ENCODE assay signal across 8 mouse cellular contexts in the genomic region with DNA sequence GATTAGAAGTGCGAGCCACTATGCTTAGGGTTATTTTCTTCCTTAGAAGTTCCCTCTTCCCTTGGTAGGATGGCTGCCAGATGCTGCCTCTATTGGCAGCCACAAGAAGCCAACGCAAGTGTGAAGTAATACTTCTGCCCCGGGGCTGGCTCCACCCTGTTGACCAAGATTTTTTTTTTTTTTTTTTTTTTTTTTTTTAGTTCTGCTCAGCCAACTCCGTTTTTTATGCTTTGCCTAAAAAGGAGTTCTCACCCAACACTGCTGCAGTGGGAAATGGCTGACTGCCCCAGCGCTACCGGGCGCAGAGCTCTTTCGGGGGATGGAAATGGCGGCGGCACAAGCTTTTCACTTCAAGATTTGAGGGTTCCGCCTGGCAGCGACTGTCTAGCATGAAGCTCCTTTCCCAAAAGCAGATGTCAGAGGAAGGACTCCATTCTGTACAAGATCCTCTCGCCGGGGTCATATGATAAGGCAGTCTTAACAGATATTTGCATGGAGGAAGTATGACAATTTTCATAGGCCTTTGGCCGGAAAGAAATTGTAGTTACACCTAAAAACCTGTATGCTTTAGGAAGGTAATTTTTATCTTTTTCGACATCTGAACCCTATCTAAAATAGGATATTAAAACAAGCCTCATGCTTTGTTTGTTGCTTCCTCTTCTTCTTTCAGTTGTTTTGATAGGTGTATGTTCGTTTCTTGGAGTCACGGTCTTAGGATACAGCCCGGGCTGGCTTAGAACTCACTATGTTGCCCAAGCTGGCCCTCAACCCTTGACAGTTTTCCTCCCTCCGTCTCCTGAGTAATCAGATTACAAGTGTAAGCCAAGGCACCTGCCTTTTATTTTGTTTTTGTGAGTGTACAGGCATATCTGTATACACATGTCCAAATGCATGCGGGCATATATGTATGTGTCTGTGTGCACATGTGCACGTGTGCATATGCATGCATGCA. TPM values are rescaled to one million over a fixed set of nuclear protein-coding genes. Genes with fewer than 3 reads are reported as not detected.
DNase-seq lines count a peak whose midpoint lies in the region; ATAC-seq and TF ChIP-seq lines count a peak whose summit lies in the region.

No protein-coding gene starts in this region.

- H3K4me1 ChIP-seq in liver, postnatal 0 days (ENCODE audit: insufficient read depth), result peaks cover 34% of the 10 kb centered on the region
- H3K4me1 ChIP-seq in hindbrain, postnatal 0 days (ENCODE audit: insufficient read depth, low read length), result no peaks in the 10 kb centered on the region

- TF ChIP-seq CTCF in brain, embryonic 14.5 days (IDR thresholded peaks at IDR 0.05; ENCODE audit: borderline replicate concordance, extremely low read depth, insufficient read depth, insufficient read length), result no peak
- peak; percentile 39 for TF ChIP-seq CTCF in liver, postnatal 0 days (IDR thresholded peaks at IDR 0.05; ENCODE audit: low read depth)
- TF ChIP-seq CTCF in hindbrain, postnatal 0 days (IDR thresholded peaks at IDR 0.05; ENCODE audit: low read depth), result no peak

- H3K4me3 ChIP-seq in liver, postnatal 0 days (ENCODE audit: low read depth, low read length), result peak overlapping the region; percentile 25
- no peak overlapping the region for H3K4me3 ChIP-seq in hindbrain, postnatal 0 days (ENCODE audit: low read length)

- 47% methylated on average over 22 of the region's 22 CpGs for WGBS in liver, postnatal 0 days (ENCODE audit: insufficient replicate concordance)
- WGBS in hindbrain, postnatal 0 days, result 86% methylated on average over 22 of the region's 22 CpGs

- no peaks in the 10 kb centered on the region for H3K9me3 ChIP-seq in liver, postnatal 0 days (ENCODE audit: low read length)
- H3K9me3 ChIP-seq in hindbrain, postnatal 0 days (ENCODE audit: low read length), result no peaks in the 10 kb centered on the region

- TF ChIP-seq EP300 in liver, postnatal 0 days (IDR thresholded peaks at IDR 0.05; ENCODE audit: low read depth), result 0 out of 2 replicates have a peak, but pooled peaks have one; percentile 7

- DNase-seq in lung, adult 18-20 months, result peak; percentile 25 to 40
- DNase-seq in lung, postnatal 25 days (ENCODE audit: low spot score), result no peak
- peak; percentile 23 for DNase-seq in brain, embryonic 14.5 days (ENCODE audit: low read depth)
- DNase-seq in liver, postnatal 0 days, result peak; percentile 52
- DNase-seq in spleen, adult 18-20 months, result peak; percentile 69 to 74
- DNase-seq in urinary bladder, postnatal 4 days (ENCODE audit: low spot score in 2 of 2), result no peak
- DNase-seq in hindbrain, postnatal 0 days (ENCODE audit: low spot score), result no peak
- DNase-seq in cerebellum, adult 11 months, result no peak

- H3K9ac ChIP-seq in liver, postnatal 0 days (replicated peaks), result 0 out of 2 replicates have a peak overlapping the region, but pooled peaks have one; percentile 13
- H3K9ac ChIP-seq in hindbrain, postnatal 0 days (replicated peaks; ENCODE audit: low read length), result no peak overlapping the region

- no peak for TF ChIP-seq POLR2A in brain, embryonic 14.5 days (IDR thresholded peaks at IDR 0.05; ENCODE audit: borderline replicate concordance, extremely low read depth, insufficient read depth, insufficient read length, poor library complexity, severe bottlenecking)

- no peaks in the 10 kb centered on the region for H3K27me3 ChIP-seq in liver, postnatal 0 days (ENCODE audit: insufficient read depth, low read length)
- H3K27me3 ChIP-seq in hindbrain, postnatal 0 days (ENCODE audit: insufficient read depth, low read length), result no peaks in the 10 kb centered on the region

- H3K27ac ChIP-seq in liver, postnatal 0 days (ENCODE audit: low read depth), result peak overlapping the region; percentile 82
- no peak overlapping the region for H3K27ac ChIP-seq in hindbrain, postnatal 0 days

- H3K36me3 ChIP-seq in liver, postnatal 0 days (replicated peaks; ENCODE audit: insufficient read depth, low read length), result no peaks in the 10 kb centered on the region
- no peaks in the 10 kb centered on the region for H3K36me3 ChIP-seq in hindbrain, postnatal 0 days (ENCODE audit: insufficient read depth, low read length)

- H3K4me2 ChIP-seq in liver, postnatal 0 days (ENCODE audit: low read depth, low read length), result peak overlapping the region; percentile 23
- no peak overlapping the region for H3K4me2 ChIP-seq in hindbrain, postnatal 0 days (ENCODE audit: low read depth, low read length)

- ATAC-seq in liver, postnatal 0 days, result peak; percentile 4; the same call in 1 of the 2 replicates
- ATAC-seq in hindbrain, postnatal 0 days, result no peak

RNA-seq across cellular contexts. Expression of gene Exoc6, which starts 54.6 kb away (rescaled TPM):
- polyA plus RNA-seq in brain, embryonic 14.5 days (2012; rRNA removed), result 11.2 and 11.9 TPM in 2 replicates
- polyA plus RNA-seq in liver, postnatal 0 days (2015; fragmentation: Nextera tagmentation; extraction: Ambion mirVana), result 15.2 and 18.9 TPM in 2 replicates
- 18.4 and 18.9 TPM in 2 replicates for total RNA-seq in hindbrain, postnatal 0 days (2014; rRNA removed)
- polyA plus RNA-seq in hindbrain, postnatal 0 days (2015; fragmentation: Nextera tagmentation; extraction: Ambion mirVana), result 18.6 and 18.8 TPM in 2 replicates

Comparison
In these comparisons a context has a peak if more than half of its experiments do, and no peak if none do; other contexts are left out.
1. DNase-seq: peak in lung, adult 18-20 months (2 of 2), brain, embryonic 14.5 days (single experiment), liver, postnatal 0 days (single experiment) and spleen, adult 18-20 months (2 of 2); none in lung, postnatal 25 days (single experiment), urinary bladder, postnatal 4 days (0 of 2), hindbrain, postnatal 0 days (single experiment) and cerebellum, adult 11 months (single experiment).